Mouse (Mus musculus) liver, postnatal 0 days (tissue): ENCODE measurements at regions not wholly inside any gene's neighbourhood (a gene's known extent, or its start where the extent isn't known, plus 50 kb on each side); places are given as distances from the start of the nearest gene placed in this dataset.

ENCODE experiments used
- CTCF ChIP-seq: sonication (generic); IDR thresholded peaks from 2 replicates; pipeline ENCODE4 v1.5.1; 2016; ENCODE audit warnings: antibody characterized with exemption, low read depth
- EP300 ChIP-seq: IDR thresholded peaks from 2 replicates; pipeline ENCODE4 v1.6.1; 2016; ENCODE audit warnings: antibody characterized with exemption, low read depth, mild to moderate bottlenecking

DNA sequence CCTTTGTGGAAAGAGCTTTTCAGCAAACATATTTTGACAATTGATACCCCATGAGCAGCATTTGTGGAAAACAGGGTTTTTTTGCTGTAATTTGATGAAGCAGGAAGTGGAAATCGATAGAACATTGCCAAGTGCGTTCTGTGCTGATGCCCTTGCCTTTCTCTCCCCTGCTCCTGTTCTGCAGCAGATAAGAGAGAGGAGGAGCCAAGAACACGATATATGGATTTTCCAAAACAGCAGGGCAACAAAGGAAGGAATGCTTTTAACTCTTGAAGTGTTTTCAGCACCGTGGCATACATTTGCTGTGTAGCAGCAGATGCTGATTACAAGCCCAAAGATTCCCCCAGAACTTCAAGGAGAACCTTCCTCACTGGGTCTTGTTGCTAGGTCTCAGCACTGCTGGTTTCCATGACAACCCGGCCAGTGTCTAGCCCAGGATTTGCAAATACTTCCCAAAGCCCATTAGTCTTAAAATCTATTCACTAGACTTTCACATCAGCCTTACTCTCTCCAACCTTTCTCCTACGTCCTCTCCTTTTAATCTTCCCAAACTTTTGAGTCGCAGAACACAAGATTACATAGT, 433.0 kb upstream of the Stxbp6 start:
- TF ChIP-seq CTCF (no peak), EP300 (no peak)
